8 mouse cellular contexts compared by ENCODE assay signal in the genomic region with DNA sequence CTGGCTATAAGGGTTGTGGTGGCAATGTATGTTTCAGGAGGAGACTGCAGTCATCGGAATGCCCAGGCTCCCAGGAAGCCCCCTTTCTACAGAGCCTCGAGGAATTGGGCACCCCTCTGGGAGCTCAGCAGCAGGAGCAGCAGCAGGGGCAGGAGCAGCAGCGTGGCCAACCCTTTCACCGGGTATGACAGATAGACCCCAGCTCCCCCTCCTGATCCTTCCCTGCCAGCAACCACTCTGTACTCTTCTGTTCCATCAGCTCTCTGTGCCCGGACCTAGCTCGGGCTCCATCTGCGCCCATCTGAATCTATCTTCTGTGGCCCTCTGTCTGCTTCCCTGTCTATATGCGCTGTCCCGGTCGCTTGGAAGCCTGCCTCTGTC. TPM values are rescaled to one million over a fixed set of nuclear protein-coding genes. Genes with fewer than 3 reads are reported as not detected.
DNase-seq lines count a peak whose midpoint lies in the region; ATAC-seq and TF ChIP-seq lines count a peak whose summit lies in the region.

No protein-coding gene starts in this region.

- H3K4me3 ChIP-seq in heart, embryonic 12.5 days = peak overlapping the region; percentile 40
- peak overlapping the region; percentile 27 for H3K4me3 ChIP-seq in forebrain, postnatal 0 days (ENCODE audit: low read depth, low read length)
- peak overlapping the region; percentile 19 for H3K4me3 ChIP-seq in macrophage (ENCODE audit: inconsistent target)

- no peaks in the 10 kb centered on the region for H3K27me3 ChIP-seq in heart, embryonic 12.5 days (replicated peaks)
- no peaks in the 10 kb centered on the region for H3K27me3 ChIP-seq in forebrain, postnatal 0 days (ENCODE audit: insufficient read depth, low read length)

- no peaks in the 10 kb centered on the region for H3K36me3 ChIP-seq in heart, embryonic 12.5 days
- no peaks in the 10 kb centered on the region for H3K36me3 ChIP-seq in forebrain, postnatal 0 days (ENCODE audit: insufficient read depth)
- peaks cover under 1% of the 10 kb centered on the region; the same call in 1 of the 2 replicates for H3K36me3 ChIP-seq in macrophage (ENCODE audit: inconsistent target)

- H3K9ac ChIP-seq in heart, embryonic 12.5 days = peak overlapping the region; percentile 58
- H3K9ac ChIP-seq in forebrain, postnatal 0 days = peak overlapping the region; percentile 41; the same call in 1 of the 2 replicates

- DNase-seq in heart, adult 18-20 months = no peak
- peak; percentile 21 for DNase-seq in ES-CJ7 (ENCODE audit: low read depth, low spot score)
- DNase-seq in forebrain, postnatal 0 days = no peak
- no peak for DNase-seq in adrenal gland, adult (ENCODE audit: inconsistent age in 2 of 2, low spot score in 1 of 2)
- DNase-seq in urinary bladder, postnatal 14 days (ENCODE audit: low spot score) = no peak
- DNase-seq in layer of hippocampus, adult 11-12 months (ENCODE audit: low spot score) = no peak

- TF ChIP-seq CTCF in forebrain, postnatal 0 days (IDR thresholded peaks at IDR 0.05; ENCODE audit: low read depth) = no peak

- H3K4me2 ChIP-seq in heart, embryonic 12.5 days = peak overlapping the region; percentile 77
- peak overlapping the region; percentile 53 for H3K4me2 ChIP-seq in forebrain, postnatal 0 days (ENCODE audit: low read depth)

- WGBS in heart, embryonic 12.5 days = 19% methylated on average over 10 of the region's 10 CpGs
- 16% methylated on average over 10 of the region's 10 CpGs for WGBS in forebrain, postnatal 0 days
- 41% methylated on average over 10 of the region's 10 CpGs for WGBS in macrophage (ENCODE audit: missing documents)

- peak; percentile 26; the same call in 1 of the 2 replicates for ATAC-seq in heart, embryonic 12.5 days (ENCODE audit: insufficient number of reproducible peaks, low FRiP score)
- ATAC-seq in forebrain, postnatal 0 days = peak; percentile 62

- peaks cover 33% of the 10 kb centered on the region for H3K4me1 ChIP-seq in heart, embryonic 12.5 days (replicated peaks)
- H3K4me1 ChIP-seq in forebrain, postnatal 0 days (ENCODE audit: insufficient read depth) = no peaks in the 10 kb centered on the region

- peaks cover 18% of the 10 kb centered on the region; the same call in 1 of the 2 replicates for H3K79me2 ChIP-seq in macrophage (ENCODE audit: inconsistent target)

- H3K27ac ChIP-seq in heart, embryonic 12.5 days (ENCODE audit: poor library complexity, severe bottlenecking) = no peak overlapping the region
- no peak overlapping the region for H3K27ac ChIP-seq in forebrain, postnatal 0 days (ENCODE audit: low read depth, low read length)
- peak overlapping the region; percentile 74 for H3K27ac ChIP-seq in macrophage

- H3K9me3 ChIP-seq in heart, embryonic 12.5 days (replicated peaks) = no peaks in the 10 kb centered on the region
- no peaks in the 10 kb centered on the region for H3K9me3 ChIP-seq in forebrain, postnatal 0 days (ENCODE audit: low read length)

RNA-seq across cellular contexts. Expression of gene Arhgef2, which starts 2.0 kb away (rescaled TPM):
- polyA plus RNA-seq in heart, embryonic 12.5 days (2016; fragmentation: Nextera tagmentation; extraction: Ambion mirVana) = 84.5 and 91.8 TPM in 2 replicates
- 10 to 100 TPM; 32.3 to 32.9 TPM for total RNA-seq in heart, adult 18-20 months (2021)
- total RNA-seq in forebrain, postnatal 0 days (2014; rRNA removed) = 78.8 and 82.2 TPM in 2 replicates
- polyA plus RNA-seq in forebrain, postnatal 0 days (2015; fragmentation: Nextera tagmentation; extraction: Ambion mirVana) = 37.1 and 66.7 TPM in 2 replicates
- total RNA-seq in macrophage (2018; cell fraction: chromatin; rRNA removed) = 100 to 1,000 TPM; 401 to 771 (median 585) TPM
- total RNA-seq in macrophage (2018; cell fraction: cytosol; rRNA removed) = 100 to 1,000 TPM; 114 to 210 (median 154) TPM
- total RNA-seq in macrophage (2018; cell fraction: nucleus; rRNA removed) = 100 to 1,000 TPM; 216 to 483 (median 324) TPM
- 83.0 to 111 TPM (median 86.2 TPM) in 3 replicates for polyA plus RNA-seq in macrophage (2018)

RNA-seq across cellular contexts. Expression of gene Ssr2, which starts 32.1 kb away (rescaled TPM):
- polyA plus RNA-seq in heart, embryonic 12.5 days (2016; fragmentation: Nextera tagmentation; extraction: Ambion mirVana) = 181 and 185 TPM in 2 replicates
- total RNA-seq in heart, adult 18-20 months (2021) = 10 to 100 TPM; 60.8 to 65.5 TPM
- total RNA-seq in forebrain, postnatal 0 days (2014; rRNA removed) = 170 and 254 TPM in 2 replicates
- 204 and 233 TPM in 2 replicates for polyA plus RNA-seq in forebrain, postnatal 0 days (2015; fragmentation: Nextera tagmentation; extraction: Ambion mirVana)
- total RNA-seq in macrophage (2018; cell fraction: chromatin; rRNA removed) = 10 to 100 TPM in 24 of 26 experiments, 1 to 10 TPM in 2; 6.9 to 42.1 (median 15.7) TPM
- 100 to 1,000 TPM in 20 of 26 experiments, 10 to 100 TPM in 6; 79.8 to 136 (median 115) TPM for total RNA-seq in macrophage (2018; cell fraction: cytosol; rRNA removed)
- 100 to 1,000 TPM in 1 of 26 experiments, 10 to 100 TPM in 25; 23.5 to 102 (median 68.8) TPM for total RNA-seq in macrophage (2018; cell fraction: nucleus; rRNA removed)
- 108 to 122 TPM (median 113 TPM) in 3 replicates for polyA plus RNA-seq in macrophage (2018)

RNA-seq across cellular contexts. Expression of gene Rxfp4, which starts 45.2 kb away (rescaled TPM):
- polyA plus RNA-seq in heart, embryonic 12.5 days (2016; fragmentation: Nextera tagmentation; extraction: Ambion mirVana) = not detected in 2 replicates
- total RNA-seq in heart, adult 18-20 months (2021) = not detected
- not detected in 2 replicates for total RNA-seq in forebrain, postnatal 0 days (2014; rRNA removed)
- polyA plus RNA-seq in forebrain, postnatal 0 days (2015; fragmentation: Nextera tagmentation; extraction: Ambion mirVana) = not detected in 2 replicates
- total RNA-seq in macrophage (2018; cell fraction: chromatin; rRNA removed) = not detected
- total RNA-seq in macrophage (2018; cell fraction: cytosol; rRNA removed) = not detected
- total RNA-seq in macrophage (2018; cell fraction: nucleus; rRNA removed) = not detected
- not detected in 3 replicates for polyA plus RNA-seq in macrophage (2018)

RNA-seq across cellular contexts. Expression of gene Ubqln4, which starts 54.2 kb away (rescaled TPM):
- polyA plus RNA-seq in heart, embryonic 12.5 days (2016; fragmentation: Nextera tagmentation; extraction: Ambion mirVana) = 46.5 and 47.9 TPM in 2 replicates
- total RNA-seq in heart, adult 18-20 months (2021) = 10 to 100 TPM; 72.4 to 78.7 TPM
- total RNA-seq in forebrain, postnatal 0 days (2014; rRNA removed) = 102 and 116 TPM in 2 replicates
- 29.3 and 30.8 TPM in 2 replicates for polyA plus RNA-seq in forebrain, postnatal 0 days (2015; fragmentation: Nextera tagmentation; extraction: Ambion mirVana)
- 10 to 100 TPM; 13.2 to 83.4 (median 37.9) TPM for total RNA-seq in macrophage (2018; cell fraction: chromatin; rRNA removed)
- total RNA-seq in macrophage (2018; cell fraction: cytosol; rRNA removed) = 10 to 100 TPM; 19.8 to 27.6 (median 24.4) TPM
- 10 to 100 TPM; 15.2 to 81.8 (median 29.2) TPM for total RNA-seq in macrophage (2018; cell fraction: nucleus; rRNA removed)
- 26.3 to 31.7 TPM (median 26.5 TPM) in 3 replicates for polyA plus RNA-seq in macrophage (2018)

RNA-seq across cellular contexts. Expression of gene Lamtor2, which starts 54.9 kb away (rescaled TPM):
- 108 and 114 TPM in 2 replicates for polyA plus RNA-seq in heart, embryonic 12.5 days (2016; fragmentation: Nextera tagmentation; extraction: Ambion mirVana)
- total RNA-seq in heart, adult 18-20 months (2021) = 100 to 1,000 TPM; 102 to 104 TPM
- 52.2 and 55.5 TPM in 2 replicates for total RNA-seq in forebrain, postnatal 0 days (2014; rRNA removed)
- 186 and 202 TPM in 2 replicates for polyA plus RNA-seq in forebrain, postnatal 0 days (2015; fragmentation: Nextera tagmentation; extraction: Ambion mirVana)
- total RNA-seq in macrophage (2018; cell fraction: chromatin; rRNA removed) = 10 to 100 TPM in 7 of 26 experiments, 1 to 10 TPM in 16, not detected in 3; 1.9 to 25.1 (median 4.5) TPM
- 100 to 1,000 TPM in 22 of 26 experiments, 10 to 100 TPM in 4; 84.4 to 168 (median 109) TPM for total RNA-seq in macrophage (2018; cell fraction: cytosol; rRNA removed)
- 10 to 100 TPM in 24 of 26 experiments, 1 to 10 TPM in 2; 7.2 to 35.9 (median 19.1) TPM for total RNA-seq in macrophage (2018; cell fraction: nucleus; rRNA removed)
- polyA plus RNA-seq in macrophage (2018) = 164 to 206 TPM (median 186 TPM) in 3 replicates
